Mouse (Mus musculus) forebrain, embryonic 15.5 days (tissue): ENCODE measurements around the gene R3hdm2. TPM values are rescaled to one million over a fixed set of nuclear protein-coding genes. Genes with fewer than 3 reads are reported as not detected.

ENCODE experiments used
- ATAC-seq: fragments of 200-750 bp; cut with Nextera tagmentation; replicated peaks from 2 replicates; pipeline ENCODE4 v1.8.0; 2017; ENCODE audit warnings: mild to moderate bottlenecking, moderate TSS enrichment, moderate library complexity
- H3K27ac ChIP-seq: fragments of 300-500 bp; sonication (generic); replicated peaks from 2 replicates; pipeline ENCODE4 v1.5.1; 2015; ENCODE audit warnings: mild to moderate bottlenecking, inconsistent platforms
- H3K27me3 ChIP-seq: fragments of 300-500 bp; sonication (generic); 2 replicates; pipeline ENCODE4 v1.6.1; 2015; ENCODE audit warnings: inconsistent platforms
- H3K36me3 ChIP-seq: fragments of 300-500 bp; sonication (generic); 2 replicates; pipeline ENCODE4 v1.6.1; 2015; ENCODE audit warnings: mild to moderate bottlenecking, inconsistent platforms
- H3K4me1 ChIP-seq: fragments of 300-500 bp; sonication (generic); 2 replicates; pipeline ENCODE4 v1.6.1; 2015; ENCODE audit warnings: inconsistent platforms
- H3K4me2 ChIP-seq: fragments of 300-500 bp; sonication (generic); replicated peaks from 2 replicates; pipeline ENCODE4 v1.6.1; 2015; ENCODE audit warnings: mild to moderate bottlenecking, inconsistent platforms
- H3K4me3 ChIP-seq: fragments of 300-500 bp; sonication (generic); 2 replicates; pipeline ENCODE4 v1.5.1; 2015; ENCODE audit warnings: mild to moderate bottlenecking, inconsistent platforms
- H3K9ac ChIP-seq: fragments of 300-500 bp; sonication (generic); replicated peaks from 2 replicates; pipeline ENCODE4 v1.6.1; 2015; ENCODE audit warnings: mild to moderate bottlenecking, inconsistent platforms
- H3K9me3 ChIP-seq: fragments of 300-500 bp; sonication (generic); 2 replicates; pipeline ENCODE4 v1.6.1; 2016; ENCODE audit warnings: inconsistent platforms
- WGBS: fragments of 180-500 bp; shearing (Covaris S2); methylation state at CpG from one replicate; pipeline ENCODE4 v1.1.7; 2015; ENCODE audit warnings: mixed read lengths; 5-methylcytosine and 5-hydroxymethylcytosine counted together
- polyA plus RNA-seq: library from polyadenylated mRNA; unstranded; fragments of >200 nt; fragmentation: Nextera tagmentation; extraction: Ambion mirVana; gene quantifications from 2 replicates; pipeline ENCODE4 v1.2.1, GENCODE M21; 2015

The R3hdm2 gene
- polyA plus RNA-seq, 1 experiment from 2014 or later = 43.6 TPM

DNA sequence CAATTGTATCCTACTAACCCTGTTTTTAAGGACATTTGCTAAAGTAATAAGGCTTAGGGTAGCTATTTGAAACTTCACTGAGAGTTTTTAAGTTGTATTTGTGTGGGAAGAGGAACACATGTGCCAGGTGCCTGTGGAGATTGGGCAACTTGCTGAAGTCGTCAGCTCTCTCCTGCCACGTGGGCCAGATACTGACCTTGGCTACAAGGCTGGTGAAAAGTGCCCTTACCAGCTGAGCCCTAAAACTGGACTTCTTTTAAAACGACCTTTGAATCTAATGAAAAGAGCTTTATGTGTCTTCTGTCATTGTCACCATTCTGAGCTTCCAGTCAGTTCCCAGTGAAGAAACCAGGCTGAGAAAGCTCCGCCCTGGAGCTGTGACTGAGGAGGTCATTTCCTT, 27.3 kb downstream of the R3hdm2 start:
- 66% methylated on average over 4 of the region's 4 CpGs for WGBS

GRCm38 (mm10) chr10:127412101-127412500, 32.0 kb downstream of the R3hdm2 start:
- H3K4me2 ChIP-seq = no peak overlapping the region
- H3K27me3 ChIP-seq = no peaks in the 10 kb centered on the region
- H3K4me1 ChIP-seq = peaks cover 4% of the 10 kb centered on the region; the same call in 1 of the 2 replicates
- H3K9ac ChIP-seq = no peak overlapping the region
- H3K9me3 ChIP-seq = no peaks in the 10 kb centered on the region
- H3K36me3 ChIP-seq = no peaks in the 10 kb centered on the region
- H3K27ac ChIP-seq = no peak overlapping the region
- no peak for ATAC-seq
- 47% methylated on average over 5 of the region's 5 CpGs for WGBS
- H3K4me3 ChIP-seq = no peak overlapping the region

More for the DNA sequence above, 27.3 kb downstream of the R3hdm2 start:
- no peak for ATAC-seq
- Histone ChIP-seq H3K4me1 (peaks cover 4% of the 10 kb centered on the region; the same call in 1 of the 2 replicates), H3K27ac (no peak overlapping the region), H3K9me3 (no peaks in the 10 kb centered on the region), H3K27me3 (no peaks in the 10 kb centered on the region), H3K4me2 (no peak overlapping the region), H3K9ac (no peak overlapping the region), H3K36me3 (0 out of 2 replicates have a peak, but pooled peaks cover 3% of the 10 kb centered on the region), H3K4me3 (no peak overlapping the region)

GRCm38 (mm10) chr10:127412776-127413175, 32.6 kb downstream of the R3hdm2 start:
- H3K27me3 ChIP-seq = no peaks in the 10 kb centered on the region
- H3K36me3 ChIP-seq = no peaks in the 10 kb centered on the region
- no peak overlapping the region for H3K4me3 ChIP-seq
- H3K4me1 ChIP-seq = peaks cover 4% of the 10 kb centered on the region; the same call in 1 of the 2 replicates
- WGBS = 67% methylated on average over 2 of the region's 2 CpGs
- ATAC-seq = no peak
- no peak overlapping the region for H3K9ac ChIP-seq
- no peak overlapping the region for H3K27ac ChIP-seq
- H3K4me2 ChIP-seq = no peak overlapping the region
- no peaks in the 10 kb centered on the region for H3K9me3 ChIP-seq

GRCm38 (mm10) chr10:127413585-127413984, 33.5 kb downstream of the R3hdm2 start:
- Histone ChIP-seq H3K9ac (no peak overlapping the region), H3K4me3 (no peak overlapping the region), H3K27ac (no peak overlapping the region), H3K4me1 (peaks cover 4% of the 10 kb centered on the region; the same call in 1 of the 2 replicates), H3K4me2 (no peak overlapping the region), H3K27me3 (no peaks in the 10 kb centered on the region), H3K36me3 (no peaks in the 10 kb centered on the region), H3K9me3 (no peaks in the 10 kb centered on the region)
- WGBS = 80% methylated on average over 1 of the region's 1 CpGs
- no peak for ATAC-seq

DNA sequence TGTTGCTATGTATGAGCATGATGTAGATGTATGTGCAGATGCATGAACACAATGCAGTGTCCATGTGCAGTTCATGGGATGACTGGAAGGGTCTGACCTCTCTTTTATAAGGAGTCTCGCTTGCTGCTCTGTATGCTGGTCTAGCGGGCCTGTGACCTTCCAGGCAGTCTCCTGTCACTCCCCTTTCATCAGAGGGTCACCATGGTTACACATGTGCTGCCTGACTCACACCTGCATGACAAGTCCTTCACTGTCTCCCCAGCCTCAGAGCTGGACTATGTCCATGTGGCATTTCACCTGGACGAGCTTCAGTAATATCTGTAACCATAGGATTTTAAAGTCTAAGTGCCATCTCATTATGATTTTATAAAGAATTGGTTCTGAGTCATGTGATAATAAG, 34.0 kb downstream of the R3hdm2 start:
- Histone ChIP-seq H3K27me3 (no peaks in the 10 kb centered on the region), H3K27ac (no peak overlapping the region), H3K36me3 (no peaks in the 10 kb centered on the region), H3K4me1 (peaks cover 6% of the 10 kb centered on the region; the same call in 1 of the 2 replicates), H3K9me3 (no peaks in the 10 kb centered on the region), H3K4me3 (no peak overlapping the region), H3K4me2 (no peak overlapping the region), H3K9ac (no peak overlapping the region)
- 73% methylated on average over 3 of the region's 3 CpGs for WGBS
- no peak for ATAC-seq

GRCm38 (mm10) chr10:127420131-127420530, 40.0 kb downstream of the R3hdm2 start:
- Histone ChIP-seq H3K9me3 (no peaks in the 10 kb centered on the region), H3K27me3 (no peaks in the 10 kb centered on the region), H3K4me1 (peaks cover 32% of the 10 kb centered on the region), H3K27ac (0 out of 2 replicates have a peak overlapping the region, but pooled peaks have one; percentile 11), H3K9ac (no peak overlapping the region), H3K4me2 (no peak overlapping the region), H3K4me3 (peak overlapping the region; percentile 10; the same call in 1 of the 2 replicates), H3K36me3 (no peaks in the 10 kb centered on the region)
- WGBS = under 1% methylated on average over 6 of the region's 6 CpGs
- ATAC-seq = no peak

DNA sequence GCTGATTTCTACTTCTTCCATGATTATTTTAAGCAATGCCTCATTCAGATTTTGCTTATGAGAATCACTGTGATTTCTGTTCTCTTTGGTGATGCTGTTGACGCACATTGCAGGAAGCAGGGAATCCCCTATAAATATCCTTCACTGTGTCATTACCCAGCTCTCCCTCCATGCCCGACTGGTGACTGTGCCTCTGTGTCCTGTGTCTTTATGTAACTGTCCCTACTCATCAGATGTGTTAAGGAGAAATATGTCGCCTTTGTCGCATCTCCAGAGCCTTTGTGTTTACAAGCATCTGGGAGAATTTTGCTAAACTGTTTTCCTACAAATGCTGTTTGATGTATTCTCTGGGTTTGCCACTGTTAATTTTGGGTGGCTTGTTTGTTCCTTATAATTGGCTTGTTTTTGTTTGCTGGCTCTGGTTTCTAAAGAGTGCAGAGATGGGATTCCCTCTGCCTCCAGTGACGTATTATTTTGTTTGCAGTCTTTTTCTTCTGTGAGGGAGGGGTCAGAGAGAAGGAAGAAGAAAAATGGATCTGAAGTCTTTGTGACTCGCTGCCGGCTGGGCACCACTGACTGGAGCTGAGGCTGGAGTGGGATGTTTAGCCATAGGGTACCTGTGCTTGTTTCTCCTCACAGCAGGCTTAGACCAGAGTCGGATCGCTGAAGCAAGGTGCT, 40.7 kb downstream of the R3hdm2 start:
- H3K27me3 ChIP-seq = no peaks in the 10 kb centered on the region
- H3K4me2 ChIP-seq = peak overlapping the region; percentile 40
- ATAC-seq = 0 out of 2 replicates have a peak, but pooled peaks have one; percentile 57
- H3K4me1 ChIP-seq = peaks cover 32% of the 10 kb centered on the region
- H3K36me3 ChIP-seq = no peaks in the 10 kb centered on the region
- no peaks in the 10 kb centered on the region for H3K9me3 ChIP-seq
- H3K4me3 ChIP-seq = peak overlapping the region; percentile 30
- H3K27ac ChIP-seq = peak overlapping the region; percentile 46
- H3K9ac ChIP-seq = peak overlapping the region; percentile 33
- WGBS = 1% methylated on average over 9 of the region's 9 CpGs

- Histone ChIP-seq H3K9ac (no peak overlapping the region), H3K4me2 (peak overlapping the region; percentile 2; the same call in 1 of the 2 replicates), H3K36me3 (no peaks in the 10 kb centered on the region), H3K4me3 (no peak overlapping the region), H3K9me3 (no peaks in the 10 kb centered on the region), H3K27me3 (no peaks in the 10 kb centered on the region), H3K27ac (no peak overlapping the region), H3K4me1 (peaks cover 40% of the 10 kb centered on the region)
- no peak for ATAC-seq
- WGBS = 20% methylated on average over 6 of the region's 6 CpGs
These were observed 41.9 kb downstream of the R3hdm2 start for GRCm38 (mm10) chr10:127422047-127422446.

- Histone ChIP-seq H3K4me3 (no peak overlapping the region), H3K4me1 (peaks cover 29% of the 10 kb centered on the region), H3K4me2 (no peak overlapping the region), H3K27me3 (no peaks in the 10 kb centered on the region), H3K9me3 (no peaks in the 10 kb centered on the region), H3K9ac (no peak overlapping the region), H3K36me3 (no peaks in the 10 kb centered on the region), H3K27ac (no peak overlapping the region)
- 94% methylated on average over 2 of the region's 2 CpGs for WGBS
- ATAC-seq = no peak
These were observed 45.7 kb downstream of the R3hdm2 start for GRCm38 (mm10) chr10:127425794-127426193.

- H3K4me3 ChIP-seq = no peak overlapping the region
- no peaks in the 10 kb centered on the region for H3K27me3 ChIP-seq
- no peak overlapping the region for H3K9ac ChIP-seq
- H3K4me1 ChIP-seq = peaks cover 20% of the 10 kb centered on the region
- no peak for ATAC-seq
- H3K9me3 ChIP-seq = no peaks in the 10 kb centered on the region
- no peak overlapping the region for H3K4me2 ChIP-seq
- H3K36me3 ChIP-seq = no peaks in the 10 kb centered on the region
- H3K27ac ChIP-seq = peak overlapping the region; percentile 18; the same call in 1 of the 2 replicates
- 10% methylated on average over 2 of the region's 2 CpGs for WGBS
These were observed 46.5 kb downstream of the R3hdm2 start for GRCm38 (mm10) chr10:127426670-127427069.

DNA sequence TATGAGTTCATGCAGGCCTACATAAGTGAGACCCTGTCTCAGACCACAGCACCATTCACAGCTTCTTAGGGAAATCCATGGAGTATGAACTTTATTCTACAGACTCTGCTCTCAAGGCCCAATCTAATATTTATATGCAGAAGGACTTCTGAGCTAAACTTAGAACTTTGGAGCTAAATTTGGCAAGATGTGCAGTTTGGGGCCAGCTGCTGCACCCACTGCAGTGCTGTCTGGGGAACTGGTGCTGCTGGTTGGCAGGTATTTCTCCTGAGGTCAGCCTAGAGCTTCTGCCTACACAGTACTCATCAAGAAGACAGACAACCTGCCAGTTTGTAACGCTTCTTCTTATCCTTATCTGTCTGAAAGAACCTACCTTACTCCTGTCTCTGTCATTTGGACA, 47.0 kb downstream of the R3hdm2 start:
- Histone ChIP-seq H3K4me2 (no peak overlapping the region), H3K9ac (no peak overlapping the region), H3K27me3 (no peaks in the 10 kb centered on the region), H3K36me3 (no peaks in the 10 kb centered on the region), H3K4me3 (no peak overlapping the region), H3K27ac (peak overlapping the region; percentile 18; the same call in 1 of the 2 replicates), H3K9me3 (no peaks in the 10 kb centered on the region), H3K4me1 (peaks cover 16% of the 10 kb centered on the region)
- ATAC-seq = no peak
- 96% methylated on average over 1 of the region's 1 CpGs for WGBS

DNA sequence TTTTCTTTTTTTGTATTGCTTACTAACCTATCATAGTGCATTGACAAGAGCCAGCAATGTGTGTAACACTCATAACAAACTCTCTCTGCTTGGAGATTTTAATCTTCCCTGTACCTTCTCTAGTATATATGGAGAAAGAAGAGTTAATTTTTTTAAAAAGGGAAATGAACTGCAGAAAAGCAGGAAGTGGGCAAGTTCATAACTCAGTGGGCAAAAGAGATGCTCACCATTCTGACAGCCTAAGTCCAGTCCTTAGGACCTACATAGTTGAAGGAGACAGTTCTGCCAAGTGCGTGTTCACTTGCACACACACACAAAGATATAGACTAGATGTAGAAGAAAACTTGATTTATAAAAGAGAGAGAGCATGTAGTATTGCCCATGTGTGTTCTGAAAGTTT, 47.9 kb downstream of the R3hdm2 start:
- ATAC-seq = no peak
- no peaks in the 10 kb centered on the region for H3K9me3 ChIP-seq

More for the DNA sequence above, 47.9 kb downstream of the R3hdm2 start:
- Histone ChIP-seq H3K4me2 (no peak overlapping the region), H3K4me1 (peaks cover 10% of the 10 kb centered on the region; the same call in 1 of the 2 replicates), H3K27ac (no peak overlapping the region), H3K27me3 (no peaks in the 10 kb centered on the region), H3K4me3 (no peak overlapping the region), H3K36me3 (no peaks in the 10 kb centered on the region), H3K9ac (no peak overlapping the region)
- WGBS = 96% methylated on average over 1 of the region's 1 CpGs
